Mouse (Mus musculus) cerebellum, adult (tissue): ENCODE data around the gene Plcb3.

Experiments
- ATAC-seq: cut with Nextera tagmentation; 2 replicates; pipeline ENCODE4 v1.9.2; 2017; ENCODE audit warnings: mild to moderate bottlenecking, moderate library complexity, mixed read lengths; ENCODE audit not compliant: insufficient number of reproducible peaks, low FRiP score, low TSS enrichment

Plcb3 gene

GRCm38 (mm10) chr19:6942764-6943163 is 33.5 kb downstream of the Plcb3 start:
- no peak for ATAC-seq

GRCm38 (mm10) chr19:6942249-6942691 is 34.0 kb downstream of the Plcb3 start, which contains the start of gene Gpr137:
TSS of gene Gpr137 (minus strand) at chr19:6942480.
- peak; percentile 73 for ATAC-seq

- peak; percentile 70 for ATAC-seq
Observed at GRCm38 (mm10) chr19:6941372-6942248, 34.7 kb downstream of the Plcb3 start, which contains the start of gene Bad. TSS of gene Bad (plus strand) at chr19:6941861.

- 0 out of 2 replicates have a peak, but pooled peaks have one; percentile 8 for ATAC-seq
Observed at GRCm38 (mm10) chr19:6940396-6941351, 35.6 kb downstream of the Plcb3 start.

DNA sequence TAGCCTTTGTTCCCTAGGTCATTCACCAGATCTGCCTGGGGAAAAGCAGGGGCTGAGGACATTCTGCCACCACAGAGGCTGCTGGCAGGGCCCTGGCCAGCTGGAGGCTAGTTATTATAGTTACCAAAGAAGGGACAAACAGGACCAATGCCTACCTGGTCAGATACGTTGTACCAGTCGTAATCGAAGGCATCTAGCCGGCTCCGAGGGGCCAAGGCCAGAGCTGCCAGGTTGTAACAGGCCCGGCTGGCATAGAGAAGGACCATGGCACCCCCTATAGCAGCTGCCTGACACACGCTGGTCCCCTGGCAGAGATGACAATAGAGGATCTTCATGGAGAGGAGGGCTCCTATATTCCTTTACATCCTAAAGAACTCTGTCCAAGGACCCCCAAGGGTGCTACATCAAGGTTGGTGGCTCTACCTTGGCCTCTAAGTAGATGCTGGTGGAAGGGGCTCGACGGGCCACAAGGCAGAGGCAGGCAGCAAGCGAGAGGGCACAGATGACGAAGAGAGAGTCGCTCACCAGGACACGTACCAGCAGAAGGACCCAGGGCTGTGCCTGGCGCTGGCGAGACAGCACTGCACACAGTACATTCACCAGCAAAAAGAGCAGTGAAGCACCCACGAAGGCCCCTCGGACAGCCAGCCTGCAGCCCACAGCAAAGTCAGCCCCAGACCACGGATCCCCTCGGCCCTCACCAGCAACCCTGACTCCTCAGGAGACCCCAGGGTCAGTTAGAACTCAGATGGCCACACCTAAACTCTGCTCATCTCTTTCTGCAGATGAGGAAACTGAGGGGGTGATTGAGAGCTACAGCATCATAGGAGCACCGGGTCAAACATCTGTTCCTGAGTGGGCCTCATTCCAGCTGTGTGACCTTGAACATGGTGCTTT is 36.9 kb downstream of the Plcb3 start:
- ATAC-seq = no peak

DNA sequence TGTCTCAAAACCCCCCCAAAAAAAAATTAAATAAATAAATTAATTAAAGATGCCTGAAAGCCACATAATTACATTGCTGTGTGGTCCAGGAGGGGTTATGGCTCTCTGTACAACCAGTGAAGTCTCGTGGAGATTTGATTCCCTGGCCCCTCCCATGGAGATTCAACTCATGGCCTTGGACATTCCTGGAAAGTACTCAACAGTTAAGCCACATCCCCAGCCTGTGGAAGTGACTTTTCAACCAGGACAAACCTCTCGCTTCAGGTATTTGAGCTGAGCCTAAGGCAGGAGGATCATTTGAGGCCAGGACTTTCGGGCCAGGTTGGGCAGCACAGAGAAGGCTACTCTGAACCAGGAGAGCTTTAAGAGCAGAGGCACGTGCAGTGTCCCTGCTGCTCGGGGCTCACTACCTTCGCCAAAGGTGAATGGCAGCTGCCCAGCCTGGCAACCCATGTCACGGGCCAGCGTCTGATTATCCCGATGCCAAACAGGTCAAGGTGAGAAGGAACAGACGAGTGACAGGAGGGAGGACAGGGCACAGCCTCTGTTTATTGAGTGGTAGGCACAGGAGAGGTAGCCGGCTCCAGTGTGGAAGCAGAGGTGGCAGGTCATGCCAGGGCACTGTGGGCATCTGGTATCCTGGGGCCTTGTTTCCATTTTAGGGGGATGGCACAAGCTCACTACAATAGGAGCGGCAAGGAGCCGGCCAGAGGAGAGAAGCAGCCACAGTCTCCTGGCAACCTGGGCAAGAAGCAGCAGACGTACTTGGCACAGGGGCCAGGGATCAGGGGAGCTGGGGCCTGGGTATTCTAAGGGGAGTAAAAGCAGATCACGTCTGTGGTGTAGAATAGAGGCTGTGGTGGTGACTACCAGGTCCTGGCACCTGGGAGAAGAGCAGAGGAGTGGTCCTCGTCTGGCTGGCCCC is 38.5 kb downstream of the Plcb3 start:
- ATAC-seq = no peak

DNA sequence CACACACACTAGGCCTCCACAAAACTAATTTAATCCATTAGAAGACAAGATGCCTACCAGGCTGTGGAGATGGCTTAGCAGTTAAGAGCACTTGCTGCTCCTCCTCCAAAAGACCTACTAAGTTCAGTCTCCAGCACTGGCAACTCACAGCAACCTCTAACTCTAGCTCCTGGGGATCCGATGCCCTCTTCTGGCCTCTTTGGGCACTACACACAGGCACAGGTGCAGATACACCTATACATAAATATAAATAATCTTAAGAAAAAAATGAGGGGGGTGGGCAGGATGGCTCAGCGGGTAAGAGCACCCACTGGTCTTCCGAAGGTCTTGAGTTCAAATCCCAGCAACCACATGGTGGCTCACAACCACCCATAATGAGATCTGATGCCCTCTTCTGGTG is 40.0 kb downstream of the Plcb3 start:
- ATAC-seq = no peak

DNA sequence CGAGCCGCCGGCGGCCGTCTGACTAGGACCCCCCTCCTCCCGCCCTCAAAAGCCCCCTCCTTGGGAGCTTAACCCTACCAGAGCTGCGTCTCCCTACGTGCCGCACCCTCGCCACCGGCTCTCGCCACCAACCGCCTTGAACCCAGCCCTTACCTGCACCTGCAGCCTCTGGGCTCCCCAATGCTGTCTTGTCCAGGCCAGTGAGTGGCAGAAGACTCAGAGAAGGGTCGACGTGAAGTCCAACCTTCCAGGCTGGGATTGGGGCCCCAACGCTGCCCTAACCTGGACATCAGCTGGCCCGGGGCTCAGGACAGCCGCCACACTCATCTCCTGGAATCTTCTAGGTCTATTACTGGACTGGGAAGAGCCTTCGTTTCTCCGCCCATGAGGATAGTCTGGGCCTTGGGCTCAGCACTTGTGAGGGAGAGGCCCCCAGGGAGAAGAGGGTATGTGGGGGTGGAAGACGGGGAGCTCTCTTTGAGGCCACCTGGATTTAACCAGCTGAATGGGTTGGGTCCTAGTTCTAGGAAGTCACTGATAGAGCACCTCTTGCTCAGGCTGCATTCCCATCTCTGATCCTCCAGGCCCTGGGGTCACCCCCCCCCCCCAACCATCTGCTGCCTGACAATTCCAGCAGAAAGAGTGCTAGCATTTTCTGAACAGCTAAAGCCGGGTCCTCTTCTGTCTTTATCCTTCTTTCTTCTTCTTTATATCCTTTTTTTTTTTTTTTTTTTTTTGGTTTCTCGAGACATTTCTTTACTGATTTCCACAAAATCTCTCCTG is 41.9 kb downstream of the Plcb3 start, which contains the start of gene Kcnk4:
TSS of gene Kcnk4 (minus strand) at position 321 of the 783 bp plus-strand sequence.
- ATAC-seq = no peak

- ATAC-seq = peak; percentile 37; the same call in 1 of the 2 replicates
Observed at GRCm38 (mm10) chr19:6933436-6934194, 42.7 kb downstream of the Plcb3 start.

DNA sequence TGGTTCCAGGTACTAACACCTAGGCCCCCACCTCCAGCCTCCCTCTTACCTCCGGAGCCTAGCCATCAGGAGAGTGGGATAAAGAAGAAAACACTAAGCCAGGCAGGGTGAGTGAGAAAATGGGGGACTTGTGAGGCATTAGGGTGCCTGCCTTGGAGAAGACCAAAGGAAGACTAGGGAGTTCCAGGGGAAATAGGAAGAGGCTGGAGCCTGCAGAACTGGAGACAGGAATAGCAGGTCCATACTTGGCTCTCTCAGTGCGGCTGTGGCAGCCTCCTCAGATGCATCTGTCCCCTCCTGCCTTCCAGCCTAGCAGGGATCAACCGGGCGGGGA is 43.2 kb downstream of the Plcb3 start:
- ATAC-seq = no peak

- no peak for ATAC-seq
Observed at GRCm38 (mm10) chr19:6932018-6932417, 44.3 kb downstream of the Plcb3 start.

DNA sequence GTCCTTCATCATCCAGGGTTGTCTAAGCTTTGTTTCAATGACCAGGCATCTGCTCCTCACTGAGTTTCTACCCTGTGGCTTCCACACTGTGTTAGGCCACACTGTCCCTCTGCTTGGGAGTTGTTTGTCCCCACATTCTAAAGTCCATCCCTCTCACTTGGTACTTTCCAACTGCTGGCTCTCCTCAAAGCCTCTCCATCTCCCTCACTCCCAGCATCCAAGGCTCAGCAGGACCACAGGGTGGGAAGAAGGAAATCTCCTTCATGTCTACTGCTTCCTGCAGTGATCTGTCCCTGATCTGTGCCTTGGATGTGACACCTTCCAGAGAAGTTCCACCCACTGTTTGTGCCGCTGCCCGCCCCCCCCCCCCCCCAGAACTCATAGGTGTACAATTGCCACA is 45.3 kb downstream of the Plcb3 start:
- no peak for ATAC-seq

DNA sequence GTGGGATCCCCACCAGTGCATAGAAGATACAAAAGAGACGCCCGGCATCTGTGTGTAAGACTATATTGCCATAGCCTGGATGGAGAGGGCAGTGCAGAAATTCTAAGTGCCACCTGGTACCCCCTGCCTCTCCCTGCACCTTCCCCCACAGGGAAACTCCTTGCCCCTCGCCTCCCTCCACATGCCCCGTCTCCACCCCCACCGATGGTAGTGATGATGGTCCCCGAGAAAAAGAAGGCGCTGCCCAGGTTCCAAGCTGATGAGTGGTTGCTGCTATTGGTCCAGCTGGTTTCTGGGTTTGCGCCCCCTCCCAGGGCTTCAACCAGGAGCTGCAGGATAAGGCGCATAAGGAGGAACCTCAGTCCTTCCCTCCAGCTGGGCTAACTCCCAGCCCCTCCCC is 48.2 kb downstream of the Plcb3 start:
- ATAC-seq = no peak

DNA sequence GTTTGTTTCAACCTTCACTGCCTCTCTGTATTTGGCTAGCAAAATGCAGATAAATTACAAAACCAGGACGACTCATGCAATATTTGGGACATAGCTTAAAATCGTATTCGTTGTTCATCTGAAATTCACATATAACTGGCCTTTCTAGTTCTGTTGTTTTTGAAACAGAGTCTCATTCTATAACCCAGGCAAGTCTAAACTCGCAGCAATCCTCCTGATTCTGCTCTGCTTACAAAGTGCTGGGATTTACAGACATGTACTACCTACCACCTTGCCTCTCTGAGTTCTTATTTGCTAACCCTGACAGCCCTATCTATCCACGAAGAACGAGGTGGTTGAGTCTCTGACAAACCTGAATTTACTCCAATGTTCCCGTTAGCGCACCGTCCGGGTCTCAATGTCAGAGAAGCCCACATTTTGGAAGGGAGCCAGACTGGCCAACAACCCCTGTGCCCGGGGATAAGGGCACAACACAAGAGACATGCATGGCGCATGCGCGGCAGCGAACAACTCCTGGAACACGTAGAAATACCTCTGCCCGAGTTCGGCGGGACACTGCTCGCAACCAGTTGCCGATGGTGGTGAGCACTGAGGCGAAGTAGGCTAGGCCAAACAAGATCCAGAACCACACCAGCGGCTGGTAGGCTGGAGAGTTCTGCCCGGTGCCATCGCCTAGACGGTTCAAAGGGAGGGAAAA is 49.6 kb downstream of the Plcb3 start:
- no peak for ATAC-seq

GRCm38 (mm10) chr19:6925611-6926329 is 50.5 kb downstream of the Plcb3 start:
- no peak for ATAC-seq

GRCm38 (mm10) chr19:6925307-6925573 is 51.0 kb downstream of the Plcb3 start, which contains the start of gene Catsperz:
TSS of gene Catsperz (minus strand) at chr19:6925380.
- no peak for ATAC-seq
